8 mouse cellular contexts compared by ENCODE assay signal in the genomic region with DNA sequence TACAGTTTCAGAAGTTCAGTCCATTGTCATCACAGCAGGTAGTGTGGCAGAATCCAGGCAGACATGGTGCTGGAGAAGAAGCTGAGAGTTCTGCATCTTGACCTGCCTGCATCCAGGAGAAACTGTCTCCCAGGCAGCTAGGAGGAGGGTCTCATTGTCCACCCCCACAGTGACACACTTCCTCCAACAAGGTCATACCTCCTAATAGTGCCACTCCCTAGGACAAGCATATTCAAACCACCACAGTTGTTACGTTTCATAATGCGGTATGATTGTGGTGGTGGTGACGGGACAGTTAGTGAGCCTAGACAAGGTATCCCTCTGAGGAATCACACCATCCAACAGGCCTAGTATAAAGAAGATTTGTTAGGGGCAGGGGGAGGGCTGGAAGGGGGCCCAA. TPM values are rescaled to one million over a fixed set of nuclear protein-coding genes. Genes with fewer than 3 reads are reported as not detected.
DNase-seq lines count a peak whose midpoint lies in the region; ATAC-seq lines count a peak whose summit lies in the region.
"Not testable (repeated sequence)": the region's sequence is repeated elsewhere in the genome, so short reads cannot be mapped to it uniquely, and the experiment has no call there.

Gene Abcg2, plus strand, starts transcription at position 301 of the 400 bp plus-strand sequence.

- not testable (repeated sequence) for H3K27me3 ChIP-seq in embryonic facial prominence, embryonic 13.5 days; kidney, embryonic 15.5 days; limb, embryonic 10.5 days (ENCODE audit: low read depth, poor library complexity, severe bottlenecking); stomach, embryonic 15.5 days (replicated peaks)

- H3K4me1 ChIP-seq in embryonic facial prominence, embryonic 13.5 days; kidney, embryonic 15.5 days; limb, embryonic 10.5 days; stomach, embryonic 15.5 days: not testable (repeated sequence)

- H3K9me3 ChIP-seq in embryonic facial prominence, embryonic 13.5 days; kidney, embryonic 15.5 days (replicated peaks); limb, embryonic 10.5 days (replicated peaks); stomach, embryonic 15.5 days: not testable (repeated sequence)

- H3K36me3 ChIP-seq in embryonic facial prominence, embryonic 13.5 days; kidney, embryonic 15.5 days; limb, embryonic 10.5 days; stomach, embryonic 15.5 days: not testable (repeated sequence)

- WGBS in embryonic facial prominence, embryonic 13.5 days: 94% methylated on average over 3 of the region's 3 CpGs
- WGBS in kidney, embryonic 15.5 days: 92% methylated on average over 3 of the region's 3 CpGs
- WGBS in limb, embryonic 10.5 days: 94% methylated on average over 3 of the region's 3 CpGs
- whole genome bisulfite sequencing in stomach, embryonic 15.5 days: 87% methylated on average over 3 of the region's 3 CpGs

- not testable (repeated sequence) for H3K4me2 ChIP-seq in embryonic facial prominence, embryonic 13.5 days; kidney, embryonic 15.5 days; stomach, embryonic 15.5 days

- H3K4me3 ChIP-seq in embryonic facial prominence, embryonic 13.5 days; kidney, embryonic 15.5 days (replicated peaks); limb, embryonic 10.5 days; stomach, embryonic 15.5 days (replicated peaks): not testable (repeated sequence)

- not testable (repeated sequence) for H3K9ac ChIP-seq in embryonic facial prominence, embryonic 13.5 days; kidney, embryonic 15.5 days; stomach, embryonic 15.5 days

- H3K27ac ChIP-seq in embryonic facial prominence, embryonic 13.5 days; kidney, embryonic 15.5 days; limb, embryonic 10.5 days; stomach, embryonic 15.5 days: not testable (repeated sequence)

- intact Hi-C loops in gastrocnemius, postnatal 14 days (cut with DNase I; ENCODE audit: low total_unique reads); heart, postnatal 25 days (cut with DNase I): not testable (repeated sequence)

- ATAC-seq in activated CD4-positive, CD25-positive, alpha-beta regulatory T cell, adult 4 months; embryonic facial prominence, embryonic 13.5 days (ENCODE audit: insufficient number of reproducible peaks, insufficient read depth, low FRiP score, low TSS enrichment, low read depth); kidney, embryonic 15.5 days (replicated peaks; ENCODE audit: low FRiP score); megakaryocyte progenitor cell, adult 5-6 weeks (replicated peaks; ENCODE audit: poor library complexity); stomach, embryonic 15.5 days (ENCODE audit: insufficient read depth, low FRiP score, low read depth): not testable (repeated sequence)

- DNase-seq in gastrocnemius, postnatal 14 days; heart, postnatal 25 days (ENCODE audit: low spot score); limb, embryonic 10.5 days (ENCODE audit: low spot score): not testable (repeated sequence)

RNA-seq across cellular contexts. Expression of gene Abcg2, which starts in this region (rescaled TPM):
- polyA plus RNA-seq in activated CD4-positive, CD25-positive, alpha-beta regulatory T cell, adult 4 months (2017; shearing (Covaris generic)): 10 to 100 TPM; 14.9 to 15.6 TPM
- 56.8 and 60.0 TPM in 2 replicates for polyA plus RNA-seq in embryonic facial prominence, embryonic 13.5 days (2015; fragmentation: Nextera tagmentation; extraction: Ambion mirVana)
- total RNA-seq in gastrocnemius, postnatal 14 days (2021): 10 to 100 TPM; 17.7 to 24.7 TPM
- 10 to 100 TPM; 23.9 to 30.4 TPM for total RNA-seq in heart, postnatal 25 days (2021)
- 95.7 and 101 TPM in 2 replicates for polyA plus RNA-seq in kidney, embryonic 15.5 days (2015; fragmentation: Nextera tagmentation; extraction: Ambion mirVana)
- polyA plus RNA-seq in limb, embryonic 10.5 days (2016; fragmentation: Nextera tagmentation; extraction: Ambion mirVana): 49.3 and 52.5 TPM in 2 replicates
- total RNA-seq in megakaryocyte progenitor cell, adult 5-6 weeks (2015): 26.8 and 27.9 TPM in 2 replicates
- 29.7 and 67.5 TPM in 2 replicates for total RNA-seq in megakaryocyte progenitor cell, adult 5-6 weeks (2017)
- polyA plus RNA-seq in stomach, embryonic 15.5 days (2015; fragmentation: Nextera tagmentation; extraction: Ambion mirVana): 64.1 and 66.9 TPM in 2 replicates
